Mouse (Mus musculus) adrenal gland, adult 2 months (tissue): Measurements from ENCODE around the gene Irf2bp2. TPM values are rescaled to one million over a fixed set of nuclear protein-coding genes. Genes with fewer than 3 reads are reported as not detected.

ENCODE experiments used
- polyA plus RNA-seq: library from polyadenylated mRNA; depleted of rRNA; stranded (reverse); fragments of >200 nt; gene quantifications from 2 replicates; pipeline ENCODE4 v1.2.3, GENCODE M21; 2012; rRNA removed
- total RNA-seq, 2 experiments: library from RNA; stranded (reverse); gene quantifications; 2 replicates each; pipeline ENCODE4 v1.2.3; 2021

Irf2bp2 gene
- total and polyA plus RNA-seq, 3 experiments, result 89.4 to 111 (median 92.0) TPM

Other genes starting within 250 kb of the Irf2bp2 start
- gene Coa6, start 171.5 kb downstream of the Irf2bp2 start, total RNA-seq, result 10 to 100 TPM; 25.5 to 37.6 TPM
- gene Coa6, start 171.5 kb downstream of the Irf2bp2 start, polyA plus RNA-seq, result 62.6 and 75.9 TPM in 2 replicates
- 1 to 10 TPM; 4.8 to 5.0 TPM for gene Tarbp1, start 118.9 kb downstream of the Irf2bp2 start, total RNA-seq
- 3.8 and 4.1 TPM in 2 replicates for gene Tarbp1, start 118.9 kb downstream of the Irf2bp2 start, polyA plus RNA-seq